Mouse (Mus musculus): Measurements from ENCODE around the gene Serpine2. TPM values are rescaled to one million over a fixed set of nuclear protein-coding genes. Genes with fewer than 3 reads are reported as not detected.

Serpine2 gene
- 0.95 TPM for total RNA-seq (2023)

GRCm38 (mm10) chr1:79861130-79861942 lies at the start of gene Serpine2:
Gene Serpine2, minus strand, starts transcription at chr1:79861180.

DNA sequence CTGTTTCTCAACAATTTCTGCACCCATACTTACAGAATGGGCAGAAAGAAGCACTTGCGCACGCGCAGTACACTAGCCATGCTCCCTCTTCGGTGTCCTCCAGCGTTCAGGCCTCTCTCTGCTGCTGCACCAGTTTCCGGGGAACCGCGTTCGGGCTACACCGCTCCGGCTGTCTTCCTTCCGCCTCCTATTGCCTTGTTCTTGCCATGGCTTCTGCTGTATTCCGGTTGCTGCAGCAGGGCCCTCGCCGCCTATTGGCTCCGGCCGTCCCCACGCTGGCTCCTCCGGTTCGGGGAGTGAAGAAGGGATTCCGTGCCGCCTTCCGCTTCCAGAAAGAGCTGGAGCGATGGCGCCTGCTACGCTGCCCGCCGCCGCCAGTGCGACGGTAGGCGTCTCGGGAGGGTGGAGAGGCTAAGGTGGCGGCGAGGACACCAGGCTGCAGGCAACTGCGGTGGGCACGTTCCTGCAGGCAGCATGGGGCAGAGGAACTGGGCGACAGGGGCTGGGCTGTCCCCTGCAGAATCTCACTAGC lies 85.0 kb downstream of the Serpine2 start, which contains the start of the genes Mrpl44 and Wdfy1:
TSS of gene Mrpl44 (plus strand) at position 92 of the 532 bp plus-strand sequence.
TSS of gene Wdfy1 (minus strand) at position 217 of the 532 bp plus-strand sequence.

Other genes starting within 250 kb of the Serpine2 start
- 13.6 TPM for gene Ap1s3, start 189.2 kb downstream of the Serpine2 start, total RNA-seq (2023)
- 17.1 TPM for gene Mrpl44, start 85.2 kb downstream of the Serpine2 start, total RNA-seq (2023)
- 35.6 TPM for gene Wdfy1, start 85.0 kb downstream of the Serpine2 start, total RNA-seq (2023)